Mouse (Mus musculus) adrenal gland, adult 2 months (tissue): ENCODE data around the gene Flrt3. TPM values are rescaled to one million over a fixed set of nuclear protein-coding genes. Genes with fewer than 3 reads are reported as not detected.

Source experiments
- DNase-seq: peaks from one replicate; pipeline ENCODE4 v3.0.0; 2021
- polyA plus RNA-seq: library from polyadenylated mRNA; depleted of rRNA; stranded (reverse); fragments of >200 nt; gene quantifications from 2 replicates; pipeline ENCODE4 v1.2.3, GENCODE M21; 2012
- total RNA-seq, 2 experiments: library from RNA; stranded (reverse); gene quantifications; 2 replicates each; pipeline ENCODE4 v1.2.3; 2021

Gene Flrt3
- total and polyA plus RNA-seq, 3 experiments, result 0.28 to 9.2 (median 7.3) TPM

DNA sequence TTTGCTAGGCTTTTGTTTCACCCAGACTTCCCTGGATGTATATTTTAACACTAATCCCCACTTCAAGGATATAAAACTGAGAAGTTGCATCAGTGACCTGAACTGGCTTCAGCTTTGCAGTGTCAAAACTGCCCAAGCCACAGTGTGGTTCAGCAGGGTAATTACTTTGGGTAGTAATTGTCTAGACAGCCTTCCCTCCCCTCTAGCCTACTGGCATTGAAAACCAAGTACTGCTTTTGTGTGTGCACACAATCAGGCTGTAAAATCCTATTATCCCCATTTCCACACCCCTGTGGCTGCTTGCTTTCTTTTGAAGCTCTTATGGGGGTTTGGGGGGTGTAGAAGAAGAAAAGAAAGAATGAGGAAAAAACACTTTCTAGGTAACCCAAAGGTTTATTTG lies 17.8 kb downstream of the Flrt3 start:
- DNase-seq, result no peak

DNA sequence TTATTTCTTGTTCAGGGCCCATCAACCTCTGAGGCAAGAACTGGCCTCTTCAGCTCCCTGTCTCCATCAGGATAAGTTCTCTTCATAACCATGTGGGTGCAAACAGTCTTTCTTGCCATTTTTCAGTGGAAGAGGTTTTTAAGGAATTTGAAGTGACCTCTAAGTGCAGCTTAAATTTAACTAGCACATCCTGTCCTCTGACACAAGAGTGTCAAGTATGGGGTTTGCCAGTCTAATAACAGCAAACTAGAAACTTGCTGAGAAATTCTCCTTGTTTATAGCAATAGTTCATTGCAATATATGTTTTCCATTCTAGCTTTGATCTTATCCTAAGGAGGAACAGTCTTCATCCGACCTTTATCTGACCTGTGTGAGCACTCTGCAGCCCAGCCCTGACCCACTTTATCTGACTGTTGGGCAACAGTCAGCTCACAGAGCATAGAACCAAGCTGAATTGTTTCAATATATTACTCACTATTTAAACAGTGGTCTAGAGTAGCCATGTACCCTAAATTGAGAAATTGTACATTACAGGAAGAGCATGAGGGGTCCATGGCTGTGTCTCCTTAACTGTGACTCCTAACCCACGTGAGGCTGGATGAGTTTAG lies 49.4 kb downstream of the Flrt3 start:
- no peak for DNase-seq

DNA sequence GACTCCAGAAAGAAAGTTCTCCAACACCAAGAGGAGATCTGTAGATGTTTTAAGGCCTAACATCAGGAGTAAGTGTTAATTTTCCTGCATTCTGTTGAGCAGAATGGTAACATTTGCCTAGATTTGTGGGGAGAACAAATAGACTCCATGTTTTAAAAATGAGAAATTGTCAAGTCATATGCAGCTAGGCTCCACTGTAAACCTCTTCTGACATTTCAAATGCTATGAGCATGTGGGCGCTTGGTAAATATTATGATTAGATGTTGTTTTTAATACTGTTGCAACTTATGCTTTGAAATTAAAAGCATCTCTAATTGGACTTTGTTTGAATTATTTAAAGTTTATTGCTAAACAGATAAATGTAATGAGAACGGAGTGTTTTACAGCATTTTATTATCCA lies 55.8 kb downstream of the Flrt3 start:
- no peak for DNase-seq
